Mouse (Mus musculus) cerebellum, adult 2 months (tissue): ENCODE data around the gene Rpa2.

Experiments used
- CTCF ChIP-seq: fragments of 200-500 bp; IDR thresholded peaks from 2 replicates; pipeline ENCODE4 v1.5.1; 2011; ENCODE audit warnings: low read depth, mild to moderate bottlenecking, control low read depth, low read length, moderate library complexity, borderline replicate concordance; ENCODE audit not compliant: insufficient read depth
- POLR2A ChIP-seq: fragments of 200-500 bp; IDR thresholded peaks from 2 replicates; pipeline ENCODE4 v1.6.1; 2011; ENCODE audit warnings: low read length, control low read depth, borderline replicate concordance; ENCODE audit not compliant: insufficient read depth

GRCm38 (mm10) chr4:132749258-132749982 lies 18.7 kb upstream of the Rpa2 start:
- no peak for TF ChIP-seq CTCF
- TF ChIP-seq POLR2A: no peak
